Mouse (Mus musculus): ENCODE results near the gene Olfr792. TPM values are rescaled to one million over a fixed set of nuclear protein-coding genes. Genes with fewer than 3 reads are reported as not detected.

Olfr792 gene
- not detected in 2 replicates for polyA plus RNA-seq (2015; fragmentation: Nextera tagmentation; extraction: Ambion mirVana)

- no peak within 1 kb of the TSS for H3K4me3 ChIP-seq (replicated peaks)
- no peaks in the 10 kb centered on the region for H3K27me3 ChIP-seq (replicated peaks)
- no peak within 1 kb of the TSS for H3K9ac ChIP-seq
- H3K9me3 ChIP-seq, result no peaks in the 10 kb centered on the region
- no peak within 1 kb of the TSS for H3K27ac ChIP-seq
- H3K4me2 ChIP-seq (replicated peaks), result no peak within 1 kb of the TSS
- 83% methylated on average over 1 of the region's 1 CpGs for WGBS
- H3K4me1 ChIP-seq (replicated peaks), result no peaks in the 10 kb centered on the region
- ATAC-seq, result no peak
- H3K36me3 ChIP-seq, result no peaks in the 10 kb centered on the region
Observed at GRCm38 (mm10) chr10:129538862-129539261, at the start of gene Olfr792. Olfr792 (plus strand) TSS chr10:129539162.

- Histone ChIP-seq H3K4me1 (replicated peaks) (no peaks in the 10 kb centered on the region), H3K9me3 (no peaks in the 10 kb centered on the region), H3K36me3 (no peaks in the 10 kb centered on the region), H3K9ac (no peak overlapping the region), H3K27ac (no peak overlapping the region), H3K4me3 (replicated peaks) (no peak overlapping the region), H3K27me3 (replicated peaks) (no peaks in the 10 kb centered on the region), H3K4me2 (replicated peaks) (no peak overlapping the region)
- WGBS, result 74% methylated on average over 2 of the region's 2 CpGs
- ATAC-seq, result no peak
Observed at GRCm38 (mm10) chr10:129490101-129490500, 48.9 kb upstream of the Olfr792 start.

GRCm38 (mm10) chr10:129498192-129498591 is 40.8 kb upstream of the Olfr792 start, which contains the start of gene Olfr790:
Olfr790 (plus strand) TSS chr10:129498492.
- ATAC-seq, result no peak
- no peaks in the 10 kb centered on the region for H3K36me3 ChIP-seq

GRCm38 (mm10) chr10:129521492-129521891 is 17.5 kb upstream of the Olfr792 start, which contains the start of gene Olfr791:
Olfr791 (plus strand) TSS chr10:129521792.
- H3K27me3 ChIP-seq (replicated peaks), result no peaks in the 10 kb centered on the region
- WGBS, result 67% methylated on average over 3 of the region's 3 CpGs
- ATAC-seq, result no peak
- H3K36me3 ChIP-seq, result no peaks in the 10 kb centered on the region
- no peak within 1 kb of the TSS for H3K4me3 ChIP-seq (replicated peaks)
- H3K4me2 ChIP-seq (replicated peaks), result no peak within 1 kb of the TSS
- no peaks in the 10 kb centered on the region for H3K4me1 ChIP-seq (replicated peaks)
- H3K27ac ChIP-seq, result no peak within 1 kb of the TSS
- H3K9ac ChIP-seq, result no peak within 1 kb of the TSS
- no peaks in the 10 kb centered on the region for H3K9me3 ChIP-seq

More at GRCm38 (mm10) chr10:129498192-129498591, 40.8 kb upstream of the Olfr792 start, which contains the start of gene Olfr790:
- no peaks in the 10 kb centered on the region for H3K4me1 ChIP-seq (replicated peaks)
- H3K27ac ChIP-seq, result no peak within 1 kb of the TSS
- no peaks in the 10 kb centered on the region for H3K27me3 ChIP-seq (replicated peaks)
- no peak within 1 kb of the TSS for H3K4me3 ChIP-seq (replicated peaks)
- no peak within 1 kb of the TSS for H3K4me2 ChIP-seq (replicated peaks)
- no peak within 1 kb of the TSS for H3K9ac ChIP-seq
- no peaks in the 10 kb centered on the region for H3K9me3 ChIP-seq

- WGBS, result 62% methylated on average over 1 of the region's 1 CpGs
- Histone ChIP-seq H3K4me1 (replicated peaks) (no peaks in the 10 kb centered on the region), H3K27me3 (replicated peaks) (no peaks in the 10 kb centered on the region), H3K4me3 (replicated peaks) (no peak overlapping the region), H3K9ac (no peak overlapping the region), H3K27ac (no peak overlapping the region), H3K36me3 (no peaks in the 10 kb centered on the region), H3K4me2 (replicated peaks) (no peak overlapping the region), H3K9me3 (no peaks in the 10 kb centered on the region)
- ATAC-seq, result no peak
Observed at GRCm38 (mm10) chr10:129549354-129549753, 10.4 kb downstream of the Olfr792 start.

- Histone ChIP-seq H3K27me3 (replicated peaks) (no peaks in the 10 kb centered on the region), H3K4me1 (replicated peaks) (no peaks in the 10 kb centered on the region), H3K4me3 (replicated peaks) (no peak within 1 kb of the TSS), H3K9me3 (no peaks in the 10 kb centered on the region), H3K9ac (no peak within 1 kb of the TSS), H3K4me2 (replicated peaks) (no peak within 1 kb of the TSS), H3K36me3 (no peaks in the 10 kb centered on the region), H3K27ac (no peak within 1 kb of the TSS)
- 70% methylated on average over 2 of the region's 2 CpGs for WGBS
- no peak for ATAC-seq
Observed at GRCm38 (mm10) chr10:129567355-129567754, 28.4 kb downstream of the Olfr792 start, which contains the start of gene Olfr794. Olfr794 (plus strand) TSS chr10:129567655.

GRCm38 (mm10) chr10:129577066-129577465 is 38.1 kb downstream of the Olfr792 start:
- no peak overlapping the region for H3K27ac ChIP-seq
- WGBS, result 77% methylated on average over 1 of the region's 1 CpGs
- no peak overlapping the region for H3K4me3 ChIP-seq (replicated peaks)
- H3K9ac ChIP-seq, result no peak overlapping the region
- H3K4me1 ChIP-seq (replicated peaks), result no peaks in the 10 kb centered on the region
- H3K27me3 ChIP-seq (replicated peaks), result no peaks in the 10 kb centered on the region
- no peak for ATAC-seq
- H3K36me3 ChIP-seq, result no peaks in the 10 kb centered on the region
- H3K4me2 ChIP-seq (replicated peaks), result no peak overlapping the region
- H3K9me3 ChIP-seq, result no peaks in the 10 kb centered on the region

Other genes starting within 250 kb of the Olfr792 start
- not detected in 2 replicates for gene Olfr780, start 221.0 kb upstream of the Olfr792 start, polyA plus RNA-seq (2015; fragmentation: Nextera tagmentation; extraction: Ambion mirVana)
- not detected in 2 replicates for gene Olfr781, start 210.3 kb upstream of the Olfr792 start, polyA plus RNA-seq (2015; fragmentation: Nextera tagmentation; extraction: Ambion mirVana)
- not detected in 2 replicates for gene Olfr782, start 190.3 kb upstream of the Olfr792 start, polyA plus RNA-seq (2015; fragmentation: Nextera tagmentation; extraction: Ambion mirVana)
- gene Olfr784, start 155.1 kb upstream of the Olfr792 start, polyA plus RNA-seq (2015; fragmentation: Nextera tagmentation; extraction: Ambion mirVana), result 0.09 TPM in 1 of 2 replicates, not detected in the other
- gene Olfr785, start 133.7 kb upstream of the Olfr792 start, polyA plus RNA-seq (2015; fragmentation: Nextera tagmentation; extraction: Ambion mirVana), result not detected in 2 replicates
- not detected in 2 replicates for gene Olfr786, start 111.9 kb upstream of the Olfr792 start, polyA plus RNA-seq (2015; fragmentation: Nextera tagmentation; extraction: Ambion mirVana)
- not detected in 2 replicates for gene Olfr787, start 77.3 kb upstream of the Olfr792 start, polyA plus RNA-seq (2015; fragmentation: Nextera tagmentation; extraction: Ambion mirVana)
- gene Olfr788, start 68.2 kb upstream of the Olfr792 start, polyA plus RNA-seq (2015; fragmentation: Nextera tagmentation; extraction: Ambion mirVana), result not detected in 2 replicates
- not detected in 2 replicates for gene Olfr789, start 54.4 kb upstream of the Olfr792 start, polyA plus RNA-seq (2015; fragmentation: Nextera tagmentation; extraction: Ambion mirVana)
- gene Olfr790, start 40.7 kb upstream of the Olfr792 start, polyA plus RNA-seq (2015; fragmentation: Nextera tagmentation; extraction: Ambion mirVana), result not detected in 2 replicates
- not detected in 2 replicates for gene Olfr791, start 17.4 kb upstream of the Olfr792 start, polyA plus RNA-seq (2015; fragmentation: Nextera tagmentation; extraction: Ambion mirVana)
- gene Olfr794, start 28.5 kb downstream of the Olfr792 start, polyA plus RNA-seq (2015; fragmentation: Nextera tagmentation; extraction: Ambion mirVana), result not detected in 2 replicates
- gene Olfr796, start 73.4 kb downstream of the Olfr792 start, polyA plus RNA-seq (2015; fragmentation: Nextera tagmentation; extraction: Ambion mirVana), result not detected in 2 replicates
- not detected in 2 replicates for gene Olfr798, start 88.8 kb downstream of the Olfr792 start, polyA plus RNA-seq (2015; fragmentation: Nextera tagmentation; extraction: Ambion mirVana)
- not detected in 2 replicates for gene Olfr799, start 98.3 kb downstream of the Olfr792 start, polyA plus RNA-seq (2015; fragmentation: Nextera tagmentation; extraction: Ambion mirVana)
- not detected in 2 replicates for gene Olfr800, start 118.5 kb downstream of the Olfr792 start, polyA plus RNA-seq (2015; fragmentation: Nextera tagmentation; extraction: Ambion mirVana)
- not detected in 2 replicates for gene Olfr801, start 134.7 kb downstream of the Olfr792 start, polyA plus RNA-seq (2015; fragmentation: Nextera tagmentation; extraction: Ambion mirVana)
- not detected in 2 replicates for gene Olfr802, start 149.0 kb downstream of the Olfr792 start, polyA plus RNA-seq (2015; fragmentation: Nextera tagmentation; extraction: Ambion mirVana)
- not detected in 2 replicates for gene Olfr803, start 155.1 kb downstream of the Olfr792 start, polyA plus RNA-seq (2015; fragmentation: Nextera tagmentation; extraction: Ambion mirVana)
- not detected in 2 replicates for gene Olfr804, start 164.0 kb downstream of the Olfr792 start, polyA plus RNA-seq (2015; fragmentation: Nextera tagmentation; extraction: Ambion mirVana)
- not detected in 2 replicates for gene Olfr805, start 190.2 kb downstream of the Olfr792 start, polyA plus RNA-seq (2015; fragmentation: Nextera tagmentation; extraction: Ambion mirVana)
- gene Olfr806, start 202.8 kb downstream of the Olfr792 start, polyA plus RNA-seq (2015; fragmentation: Nextera tagmentation; extraction: Ambion mirVana), result not detected in 2 replicates
- not detected in 2 replicates for gene Olfr807, start 218.6 kb downstream of the Olfr792 start, polyA plus RNA-seq (2015; fragmentation: Nextera tagmentation; extraction: Ambion mirVana)
- not detected in 2 replicates for gene Olfr808, start 226.3 kb downstream of the Olfr792 start, polyA plus RNA-seq (2015; fragmentation: Nextera tagmentation; extraction: Ambion mirVana)
- not detected in 2 replicates for gene Olfr809, start 235.5 kb downstream of the Olfr792 start, polyA plus RNA-seq (2015; fragmentation: Nextera tagmentation; extraction: Ambion mirVana)